Mouse (Mus musculus) gonadal fat pad, adult 2 months (tissue): ENCODE measurements at regions not wholly inside any gene's neighbourhood (a gene's known extent, or its start where the extent isn't known, plus 50 kb on each side); places are given as distances from the start of the nearest gene placed in this dataset.

Experiments used
- DNase-seq: peaks from one replicate; pipeline ENCODE4 v3.0.0-alpha.2; 2012; ENCODE audit warnings: low read depth

DNA sequence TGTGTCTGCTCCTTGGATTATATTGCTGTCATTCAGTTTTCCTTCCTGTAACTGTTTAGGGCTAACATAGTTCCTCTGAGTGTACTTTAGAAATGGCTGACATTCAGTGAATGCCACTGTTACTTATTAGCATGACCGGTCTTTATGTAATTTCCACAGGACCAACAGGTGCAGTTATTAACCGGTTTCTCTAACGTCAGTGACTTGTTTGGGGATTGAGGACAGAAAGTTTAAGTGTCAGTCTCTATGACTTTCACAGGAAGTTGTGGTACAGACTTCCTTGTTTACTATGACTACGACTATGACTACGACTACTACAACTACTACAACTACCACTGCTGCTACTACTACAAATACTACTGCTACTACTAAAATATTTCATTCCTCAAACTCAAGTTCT lies 170.4 kb upstream of the Ptger4 start:
- DNase-seq: no peak

- DNase-seq: no peak
These were observed 172.0 kb upstream of the Ptger4 start for GRCm38 (mm10) chr15:5416031-5416430.

GRCm38 (mm10) chr15:5426641-5427040 lies 182.7 kb upstream of the Ptger4 start:
- DNase-seq: no peak

- no peak for DNase-seq
These were observed 183.5 kb upstream of the Ptger4 start for GRCm38 (mm10) chr15:5427319-5428048.

- DNase-seq: no peak
These were observed 188.0 kb upstream of the Ptger4 start for GRCm38 (mm10) chr15:5432018-5432417.

GRCm38 (mm10) chr15:5437020-5437419 lies 193.0 kb upstream of the Ptger4 start:
- no peak for DNase-seq

GRCm38 (mm10) chr15:5446040-5446755 lies 202.2 kb upstream of the Ptger4 start:
- no peak for DNase-seq

GRCm38 (mm10) chr15:5446756-5447314 lies 202.8 kb upstream of the Ptger4 start:
- DNase-seq: no peak

GRCm38 (mm10) chr15:5447707-5448496 lies 203.9 kb upstream of the Ptger4 start:
- DNase-seq: no peak

DNA sequence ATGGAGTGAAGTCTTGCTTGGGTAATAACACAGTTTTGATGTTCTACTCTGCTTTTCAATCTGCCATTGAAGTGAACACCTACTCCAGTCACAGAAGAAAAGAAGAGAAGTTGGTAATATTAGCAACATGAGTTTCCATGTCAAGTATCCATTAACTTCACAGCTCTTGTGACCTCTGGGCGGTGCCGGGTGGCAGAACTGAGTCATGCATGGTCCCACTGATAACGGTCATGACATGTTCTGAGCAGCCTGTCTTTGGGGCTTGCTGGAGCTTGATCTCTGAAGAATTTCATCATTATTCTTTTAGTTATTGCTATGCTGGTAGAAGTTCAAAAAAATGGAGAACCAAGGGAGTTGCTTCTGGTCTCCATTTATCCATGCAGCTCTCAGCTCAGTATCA lies 215.1 kb upstream of the Ptger4 start:
- no peak for DNase-seq

GRCm38 (mm10) chr15:5459580-5459979 lies 215.6 kb upstream of the Ptger4 start:
- DNase-seq: no peak

DNA sequence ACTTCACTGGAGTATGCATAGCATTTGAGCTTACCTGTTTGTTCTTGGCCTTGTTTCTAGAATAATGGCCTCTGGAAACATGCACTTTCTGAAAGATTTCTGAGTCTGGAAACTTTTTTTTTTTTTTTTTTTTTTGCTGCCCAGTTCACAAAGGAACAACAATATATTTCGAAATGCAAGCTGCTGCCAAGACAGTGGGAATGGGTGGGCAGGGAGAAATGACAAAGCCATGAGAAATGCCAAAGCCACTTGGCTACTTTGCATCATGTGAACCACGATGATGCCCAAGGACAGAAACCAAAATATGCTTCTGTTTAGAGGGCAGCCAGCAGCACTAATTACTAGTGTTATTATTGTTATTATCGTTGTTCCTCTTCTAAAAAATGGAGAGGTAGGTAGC lies 218.7 kb upstream of the Ptger4 start:
- DNase-seq: no peak

DNA sequence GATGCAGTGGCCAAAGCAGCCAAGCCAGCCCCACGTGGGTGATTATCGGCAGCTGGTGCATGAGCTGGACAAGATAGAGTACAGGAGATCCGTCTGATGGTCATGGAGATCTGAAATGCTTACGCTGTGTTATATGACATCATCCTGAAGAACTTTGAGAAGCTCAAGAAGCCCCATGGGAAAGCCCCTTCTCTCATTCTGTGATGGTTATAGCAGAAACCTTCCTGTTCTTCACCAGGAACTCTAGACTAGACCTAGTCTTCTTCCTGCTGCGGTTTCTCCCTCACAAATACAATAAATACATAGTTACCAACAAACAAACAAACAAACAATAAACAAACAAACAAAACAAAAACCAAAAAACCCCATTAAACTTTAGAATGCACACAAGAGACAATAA lies 220.7 kb upstream of the Ptger4 start:
- no peak for DNase-seq

GRCm38 (mm10) chr15:5468535-5469073 lies 224.6 kb upstream of the Ptger4 start:
- no peak for DNase-seq

DNA sequence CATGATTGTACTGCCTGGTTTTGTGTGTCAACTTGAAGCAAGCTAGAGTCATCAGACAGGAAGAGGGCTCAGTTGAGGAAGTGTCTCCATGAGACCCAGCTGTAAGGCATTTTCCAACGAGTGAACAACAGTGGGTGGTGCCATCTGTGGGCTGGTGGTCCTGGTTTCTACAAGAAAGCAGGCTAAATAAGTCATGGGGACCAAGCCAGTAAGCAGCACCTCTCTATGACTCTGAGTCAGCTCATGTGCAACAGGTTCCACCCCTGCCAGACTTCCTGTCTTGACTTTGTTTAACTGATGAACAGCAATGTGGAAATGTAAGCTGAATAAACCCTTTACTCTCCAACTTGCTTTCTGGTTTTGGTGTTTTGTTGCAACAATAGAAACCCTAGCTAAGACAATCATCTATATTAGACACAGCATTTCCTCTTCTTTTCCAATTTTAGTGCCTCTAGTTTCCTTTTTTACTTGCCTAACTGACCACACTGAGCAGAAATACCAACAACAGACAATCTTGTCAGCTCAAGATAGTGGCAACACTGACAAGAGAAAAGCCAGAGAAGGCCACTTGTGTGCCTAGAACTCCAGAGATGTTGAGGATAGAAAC lies 231.5 kb upstream of the Ptger4 start:
- no peak for DNase-seq

GRCm38 (mm10) chr15:5493286-5493685 lies 249.3 kb upstream of the Ptger4 start:
- DNase-seq: peak; percentile 28

- DNase-seq: peak; percentile 28
These were observed 251.3 kb upstream of the Ptger4 start for GRCm38 (mm10) chr15:5495187-5495849.

DNA sequence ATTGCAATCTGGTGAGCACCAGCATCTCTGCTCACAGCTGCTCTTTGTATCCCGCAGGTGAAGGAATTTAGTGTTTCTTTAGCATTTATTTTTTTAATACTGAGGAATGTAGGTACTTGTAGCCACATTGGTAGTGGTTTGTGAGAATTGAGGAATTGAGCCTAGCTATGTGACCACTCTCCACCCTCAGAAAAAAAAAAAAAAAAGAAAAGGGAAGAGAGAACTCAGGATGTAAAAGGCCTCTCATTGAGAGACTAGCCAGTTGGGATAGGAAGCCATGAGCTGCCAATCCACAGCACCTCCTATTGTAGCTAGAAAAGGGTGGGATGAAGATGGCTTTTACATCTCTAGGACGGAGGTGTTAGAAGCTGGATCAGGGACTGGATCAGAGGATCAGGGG lies 252.0 kb upstream of the Ptger4 start:
- DNase-seq: no peak

DNA sequence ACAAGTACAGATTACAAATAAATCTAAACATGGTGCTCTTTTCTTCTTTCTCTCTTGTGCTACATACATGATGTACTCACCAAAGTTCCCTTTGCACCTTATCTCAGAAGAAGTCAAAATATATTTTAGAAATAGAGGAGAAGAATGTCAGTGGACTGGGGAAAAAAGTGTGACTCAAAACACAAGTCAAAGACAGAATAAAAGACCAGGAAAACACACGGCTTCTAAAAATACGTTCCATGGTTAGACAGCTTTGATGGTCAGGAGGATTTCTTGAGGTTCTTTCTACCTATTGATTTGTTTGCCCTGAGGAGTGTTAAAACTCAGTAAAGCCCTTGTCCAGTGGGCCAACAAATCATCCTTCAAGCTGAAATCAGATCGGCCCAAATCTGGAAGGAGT lies 260.5 kb upstream of the Ptger4 start:
- no peak for DNase-seq

DNA sequence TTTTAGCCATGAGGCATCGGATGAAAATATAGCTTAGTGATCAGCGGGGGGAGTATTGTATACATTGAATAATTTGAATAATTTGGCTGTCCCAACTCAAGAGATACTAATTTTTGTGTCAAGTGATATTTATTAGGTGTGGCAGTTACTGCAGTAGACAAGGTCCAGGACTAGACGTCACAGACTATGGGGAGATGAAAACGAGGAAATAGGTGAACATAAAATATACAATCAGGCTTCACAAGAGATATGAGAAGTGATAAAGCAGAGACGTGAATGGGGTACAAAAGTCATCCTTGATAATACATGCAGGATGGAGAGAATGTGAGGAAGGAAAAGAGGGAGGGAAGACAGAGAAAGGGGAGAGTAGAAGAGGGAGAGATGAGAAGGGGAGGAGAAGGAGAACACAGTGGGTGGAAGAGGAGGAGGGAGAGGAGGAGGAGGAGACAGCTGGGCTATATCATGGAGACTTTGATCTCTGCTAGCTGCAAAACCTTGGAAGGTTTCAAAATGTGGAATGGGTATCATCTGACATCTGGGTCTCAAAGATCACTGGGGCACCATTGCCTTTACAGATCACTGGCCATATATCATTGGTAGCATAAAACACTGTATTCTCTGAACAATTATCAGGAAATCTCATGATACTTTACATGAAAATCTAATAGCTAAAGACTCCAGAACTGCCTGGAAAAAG lies 263.0 kb upstream of the Ptger4 start:
- DNase-seq: no peak

DNA sequence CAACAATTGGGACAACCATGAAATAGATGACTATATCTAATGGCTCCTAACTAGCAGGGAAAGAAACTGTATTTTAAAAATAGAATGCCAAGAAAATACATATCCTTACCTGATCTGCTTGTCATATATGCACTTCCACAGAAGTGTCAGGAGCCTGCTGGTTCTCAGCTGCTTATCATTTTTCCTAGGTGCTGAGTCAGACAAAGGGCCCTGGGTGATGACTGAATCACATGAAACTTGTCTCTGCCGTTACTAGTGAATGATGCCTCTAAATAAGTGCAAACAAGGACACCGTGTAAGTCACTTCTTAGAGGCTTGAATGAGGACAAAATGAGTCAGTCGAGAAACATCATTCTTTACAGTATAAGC lies 263.5 kb upstream of the Ptger4 start:
- no peak for DNase-seq
